Mouse (Mus musculus): ENCODE results near the gene Grwd1. TPM values are rescaled to one million over a fixed set of nuclear protein-coding genes. Genes with fewer than 3 reads are reported as not detected.

Grwd1 gene
- polyA plus RNA-seq, 1 experiment from 2014 or later: 14.8 TPM

GRCm38 (mm10) chr7:45826631-45827030 is 4.1 kb downstream of the Grwd1 start:
- Histone ChIP-seq H3K36me3 (ENCODE audit: insufficient read depth, low read length) (peaks cover 14% of the 10 kb centered on the region), H3K9me3 (ENCODE audit: low read length) (no peaks in the 10 kb centered on the region), H3K4me2 (replicated peaks; ENCODE audit: low read depth, low read length) (no peak overlapping the region), H3K4me1 (ENCODE audit: insufficient read depth, low read depth, low read length) (no peaks in the 10 kb centered on the region; the same call in 1 of the 2 replicates), H3K4me3 (ENCODE audit: low read depth, low read length) (no peak overlapping the region), H3K9ac (replicated peaks; ENCODE audit: low read depth) (no peak overlapping the region), H3K27me3 (replicated peaks; ENCODE audit: insufficient read depth, low read length) (peaks cover under 1% of the 10 kb centered on the region; the same call in 1 of the 2 replicates), H3K27ac (ENCODE audit: low read length) (no peak overlapping the region)
- TF ChIP-seq CTCF (IDR thresholded peaks at IDR 0.05) (no peak), EP300 (IDR thresholded peaks at IDR 0.05) (no peak)
- WGBS: 93% methylated on average over 7 of the region's 7 CpGs
- DNase-seq (ENCODE audit: low spot score) (no peak), ATAC-seq (no peak)

GRCm38 (mm10) chr7:45824598-45824997 is 6.1 kb downstream of the Grwd1 start, which contains the start of gene Kcnj14:
Gene Kcnj14, minus strand, starts transcription at chr7:45824782.
- Histone ChIP-seq H3K9ac (replicated peaks; ENCODE audit: low read depth) (no peak within 1 kb of the TSS), H3K36me3 (ENCODE audit: insufficient read depth, low read length) (peaks cover 14% of the 10 kb centered on the region), H3K4me1 (ENCODE audit: insufficient read depth, low read depth, low read length) (no peaks in the 10 kb centered on the region), H3K27me3 (replicated peaks; ENCODE audit: insufficient read depth, low read length) (no peaks in the 10 kb centered on the region), H3K9me3 (ENCODE audit: low read length) (no peaks in the 10 kb centered on the region), H3K27ac (ENCODE audit: low read length) (no peak within 1 kb of the TSS), H3K4me3 (ENCODE audit: low read depth, low read length) (no peak within 1 kb of the TSS), H3K4me2 (replicated peaks; ENCODE audit: low read depth, low read length) (no peak within 1 kb of the TSS)
- no peak for ATAC-seq
- TF ChIP-seq CTCF (IDR thresholded peaks at IDR 0.05) (no peak), EP300 (IDR thresholded peaks at IDR 0.05) (no peak)
- DNase-seq (ENCODE audit: low spot score): no peak
- 69% methylated on average over 7 of the region's 7 CpGs for WGBS

GRCm38 (mm10) chr7:45820913-45821312 is 9.8 kb downstream of the Grwd1 start:
- H3K9me3 ChIP-seq (ENCODE audit: low read length): no peaks in the 10 kb centered on the region
- H3K27ac ChIP-seq (ENCODE audit: low read length): no peak overlapping the region
- TF ChIP-seq CTCF (IDR thresholded peaks at IDR 0.05): no peak
- TF ChIP-seq EP300 (IDR thresholded peaks at IDR 0.05): no peak
- H3K4me2 ChIP-seq (replicated peaks; ENCODE audit: low read depth, low read length): no peak overlapping the region
- H3K4me3 ChIP-seq (ENCODE audit: low read depth, low read length): no peak overlapping the region
- H3K4me1 ChIP-seq (ENCODE audit: insufficient read depth, low read depth, low read length): no peaks in the 10 kb centered on the region
- no peak overlapping the region for H3K9ac ChIP-seq (replicated peaks; ENCODE audit: low read depth)
- no peaks in the 10 kb centered on the region for H3K27me3 ChIP-seq (replicated peaks; ENCODE audit: insufficient read depth, low read length)
- ATAC-seq: no peak
- H3K36me3 ChIP-seq (ENCODE audit: insufficient read depth, low read length): peaks cover 6% of the 10 kb centered on the region; the same call in 1 of the 2 replicates
- DNase-seq (ENCODE audit: low spot score): no peak

GRCm38 (mm10) chr7:45819843-45820242 is 10.9 kb downstream of the Grwd1 start:
- Histone ChIP-seq H3K27me3 (replicated peaks; ENCODE audit: insufficient read depth, low read length) (no peaks in the 10 kb centered on the region), H3K4me3 (ENCODE audit: low read depth, low read length) (no peak overlapping the region), H3K4me1 (ENCODE audit: insufficient read depth, low read depth, low read length) (no peaks in the 10 kb centered on the region), H3K9ac (replicated peaks; ENCODE audit: low read depth) (no peak overlapping the region), H3K9me3 (ENCODE audit: low read length) (no peaks in the 10 kb centered on the region), H3K4me2 (replicated peaks; ENCODE audit: low read depth, low read length) (0 out of 2 replicates have a peak overlapping the region, but pooled peaks have one; percentile 19), H3K27ac (ENCODE audit: low read length) (no peak overlapping the region), H3K36me3 (ENCODE audit: insufficient read depth, low read length) (no peaks in the 10 kb centered on the region)
- ATAC-seq (peak; percentile 33; the same call in 1 of the 2 replicates), DNase-seq (ENCODE audit: low spot score) (no peak)
- TF ChIP-seq EP300 (IDR thresholded peaks at IDR 0.05): no peak
- no peak for TF ChIP-seq CTCF (IDR thresholded peaks at IDR 0.05)
- 15% methylated on average over 25 of the region's 25 CpGs for WGBS

GRCm38 (mm10) chr7:45815984-45816351 is 14.8 kb downstream of the Grwd1 start:
- Histone ChIP-seq H3K4me2 (replicated peaks; ENCODE audit: low read depth, low read length) (no peak overlapping the region), H3K9ac (replicated peaks; ENCODE audit: low read depth) (no peak overlapping the region), H3K27me3 (replicated peaks; ENCODE audit: insufficient read depth, low read length) (no peaks in the 10 kb centered on the region), H3K9me3 (ENCODE audit: low read length) (no peaks in the 10 kb centered on the region), H3K4me1 (ENCODE audit: insufficient read depth, low read depth, low read length) (peaks cover 5% of the 10 kb centered on the region; the same call in 1 of the 2 replicates), H3K4me3 (ENCODE audit: low read depth, low read length) (no peak overlapping the region), H3K27ac (ENCODE audit: low read length) (no peak overlapping the region), H3K36me3 (ENCODE audit: insufficient read depth, low read length) (peaks cover 11% of the 10 kb centered on the region)
- 69% methylated on average over 2 of the region's 2 CpGs for WGBS
- no peak for TF ChIP-seq CTCF (IDR thresholded peaks at IDR 0.05)
- no peak for TF ChIP-seq EP300 (IDR thresholded peaks at IDR 0.05)
- ATAC-seq: no peak
- no peak for DNase-seq (ENCODE audit: low spot score)

- no peak for ATAC-seq
- H3K27ac ChIP-seq (ENCODE audit: low read length): no peak overlapping the region
- no peak overlapping the region for H3K4me3 ChIP-seq (ENCODE audit: low read depth, low read length)
- no peak overlapping the region for H3K9ac ChIP-seq (replicated peaks; ENCODE audit: low read depth)
- no peaks in the 10 kb centered on the region for H3K27me3 ChIP-seq (replicated peaks; ENCODE audit: insufficient read depth, low read length)
- WGBS: 69% methylated on average over 10 of the region's 10 CpGs
- TF ChIP-seq CTCF (IDR thresholded peaks at IDR 0.05): no peak
- no peak for TF ChIP-seq EP300 (IDR thresholded peaks at IDR 0.05)
- H3K36me3 ChIP-seq (ENCODE audit: insufficient read depth, low read length): peaks cover 16% of the 10 kb centered on the region
- H3K9me3 ChIP-seq (ENCODE audit: low read length): no peaks in the 10 kb centered on the region
- H3K4me2 ChIP-seq (replicated peaks; ENCODE audit: low read depth, low read length): no peak overlapping the region
- DNase-seq (ENCODE audit: low spot score): no peak
- peaks cover 5% of the 10 kb centered on the region; the same call in 1 of the 2 replicates for H3K4me1 ChIP-seq (ENCODE audit: insufficient read depth, low read depth, low read length)
Observed at GRCm38 (mm10) chr7:45815323-45815983, 15.3 kb downstream of the Grwd1 start.

Data from lung, postnatal 0 days (tissue).